In the genomic region with DNA sequence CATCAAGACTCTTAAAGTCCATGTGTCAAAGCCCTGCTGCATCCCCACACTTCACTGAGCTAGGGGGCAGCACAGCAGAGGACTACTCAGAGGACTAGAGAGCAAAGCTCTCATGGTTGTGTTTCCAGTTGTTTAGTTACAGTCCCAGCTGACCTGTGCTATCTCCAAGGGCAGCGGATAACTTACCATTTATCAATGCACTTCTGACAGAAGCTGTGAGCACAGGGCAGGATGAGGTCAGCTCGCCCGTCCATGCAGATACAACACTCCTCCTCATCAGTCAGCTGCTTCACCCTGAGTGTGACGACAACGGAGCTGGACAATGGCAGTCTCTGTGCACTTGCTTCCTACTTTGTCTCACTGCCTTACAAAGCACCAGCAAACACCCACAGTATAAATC, we compare ENCODE assay signal across 10 mouse cellular contexts. TPM values are rescaled to one million over a fixed set of nuclear protein-coding genes. Genes with fewer than 3 reads are reported as not detected.
A peak's percentile ranks its signal among the peaks of the same experiment; 100 is the strongest.
DNase-seq lines count a peak whose midpoint lies in the region; ATAC-seq lines count a peak whose summit lies in the region.
"Had no signal": no experiment of that assay in that cellular context is flagged by ENCODE, and none has a peak within 500 bp of the region (broad histone marks: within the 10 kb centered on the region; RNA-seq: fewer than 3 reads in every experiment).

No protein-coding gene starts in this region.

- H3K4me3 ChIP-seq in limb, embryonic 12.5 days (replicated peaks), result no peak overlapping the region
- H3K4me3 ChIP-seq in limb, embryonic 10.5 days, result no peak overlapping the region
- H3K4me3 ChIP-seq in embryonic facial prominence, embryonic 14.5 days (ENCODE audit: low read depth, low read length), result no peak overlapping the region
- H3K4me3 ChIP-seq: liver, embryonic 13.5 days had no signal

- H3K9me3 ChIP-seq in limb, embryonic 12.5 days, result no peaks in the 10 kb centered on the region
- no peaks in the 10 kb centered on the region for H3K9me3 ChIP-seq in limb, embryonic 10.5 days (replicated peaks)
- no peaks in the 10 kb centered on the region for H3K9me3 ChIP-seq in embryonic facial prominence, embryonic 14.5 days (ENCODE audit: control insufficient read depth, low read length)
- H3K9me3 ChIP-seq: liver, embryonic 13.5 days had no signal

- H3K4me2 ChIP-seq in limb, embryonic 12.5 days, result no peak overlapping the region
- H3K4me2 ChIP-seq in embryonic facial prominence, embryonic 14.5 days (ENCODE audit: low read depth, low read length), result no peak overlapping the region
- H3K4me2 ChIP-seq: liver, embryonic 13.5 days had no signal

- H3K4me1 ChIP-seq in limb, embryonic 12.5 days (replicated peaks), result peaks cover 8% of the 10 kb centered on the region
- H3K4me1 ChIP-seq in limb, embryonic 10.5 days, result no peaks in the 10 kb centered on the region
- H3K4me1 ChIP-seq in embryonic facial prominence, embryonic 14.5 days (ENCODE audit: control insufficient read depth, insufficient read depth, low read length), result peaks cover 13% of the 10 kb centered on the region

- H3K27me3 ChIP-seq in limb, embryonic 12.5 days, result no peaks in the 10 kb centered on the region
- no peaks in the 10 kb centered on the region for H3K27me3 ChIP-seq in limb, embryonic 10.5 days (ENCODE audit: low read depth, poor library complexity, severe bottlenecking)
- no peaks in the 10 kb centered on the region for H3K27me3 ChIP-seq in embryonic facial prominence, embryonic 14.5 days (replicated peaks; ENCODE audit: control insufficient read depth, insufficient read depth, low read length)
- H3K27me3 ChIP-seq: liver, embryonic 13.5 days had no signal

- no peak for DNase-seq in frontal cortex, postnatal 36 days (ENCODE audit: low spot score in 2 of 2)
- DNase-seq in limb, embryonic 10.5 days (ENCODE audit: low spot score), result no peak
- no peak for DNase-seq in embryonic facial prominence, embryonic 14.5 days (ENCODE audit: low spot score)
- peak; percentile 49 for DNase-seq in mesoderm, embryonic 11.5 days (ENCODE audit: low read depth, low spot score)
- no peak for DNase-seq in spleen, postnatal 10 days (ENCODE audit: low spot score in 2 of 2)
- DNase-seq: liver, embryonic 13.5 days had no signal

- H3K36me3 ChIP-seq in limb, embryonic 12.5 days, result peaks cover 26% of the 10 kb centered on the region
- H3K36me3 ChIP-seq in limb, embryonic 10.5 days, result peaks cover 32% of the 10 kb centered on the region
- H3K36me3 ChIP-seq in embryonic facial prominence, embryonic 14.5 days (ENCODE audit: control insufficient read depth, insufficient read depth, low read length), result peaks cover 20% of the 10 kb centered on the region; the same call in 1 of the 2 replicates

- ATAC-seq in frontal cortex, adult (ENCODE audit: low TSS enrichment), result peak; percentile 82
- ATAC-seq in limb, embryonic 12.5 days (ENCODE audit: insufficient number of reproducible peaks, insufficient read depth, low FRiP score, low TSS enrichment, low read depth), result no peak
- ATAC-seq in embryonic facial prominence, embryonic 14.5 days (ENCODE audit: low read depth), result 0 out of 2 replicates have a peak, but pooled peaks have one; percentile 8
- ATAC-seq in cerebellum, adult (ENCODE audit: insufficient number of reproducible peaks, low FRiP score, low TSS enrichment), result no peak
- ATAC-seq: activated CD4-positive, CD25-positive, alpha-beta regulatory T cell, adult 4 months had no signal

- no peak overlapping the region for H3K9ac ChIP-seq in limb, embryonic 12.5 days (replicated peaks)
- no peak overlapping the region for H3K9ac ChIP-seq in embryonic facial prominence, embryonic 14.5 days (ENCODE audit: low read depth, low read length)
- H3K9ac ChIP-seq: liver, embryonic 13.5 days had no signal

- peak overlapping the region; percentile 23; the same call in 1 of the 2 replicates for H3K27ac ChIP-seq in limb, embryonic 12.5 days
- no peak overlapping the region for H3K27ac ChIP-seq in limb, embryonic 10.5 days
- peak overlapping the region; percentile 42; the same call in 1 of the 2 replicates for H3K27ac ChIP-seq in embryonic facial prominence, embryonic 14.5 days (replicated peaks; ENCODE audit: low read depth, low read length)

- 71% methylated on average over 5 of the region's 5 CpGs for WGBS in limb, embryonic 12.5 days
- WGBS in limb, embryonic 10.5 days, result 56% methylated on average over 5 of the region's 5 CpGs
- WGBS in embryonic facial prominence, embryonic 14.5 days, result 52% methylated on average over 5 of the region's 5 CpGs

RNA-seq across cellular contexts. Expression of gene Rnf141, which starts 23.2 kb away (rescaled TPM):
- 17.6 and 20.5 TPM in 2 replicates for polyA plus RNA-seq in limb, embryonic 12.5 days (2016; fragmentation: Nextera tagmentation; extraction: Ambion mirVana)
- polyA plus RNA-seq in limb, embryonic 10.5 days (2016; fragmentation: Nextera tagmentation; extraction: Ambion mirVana), result 16.8 and 18.3 TPM in 2 replicates
- 30.1 and 30.2 TPM in 2 replicates for polyA plus RNA-seq in embryonic facial prominence, embryonic 14.5 days (2014; fragmentation: Nextera tagmentation; extraction: Ambion mirVana)

RNA-seq across cellular contexts. Expression of gene Lyve1, which starts 42.0 kb away (rescaled TPM):
- polyA plus RNA-seq in limb, embryonic 12.5 days (2016; fragmentation: Nextera tagmentation; extraction: Ambion mirVana), result 0.14 and 1.1 TPM in 2 replicates
- 0.18 and 0.30 TPM in 2 replicates for polyA plus RNA-seq in limb, embryonic 10.5 days (2016; fragmentation: Nextera tagmentation; extraction: Ambion mirVana)
- polyA plus RNA-seq in embryonic facial prominence, embryonic 14.5 days (2014; fragmentation: Nextera tagmentation; extraction: Ambion mirVana), result 19.5 and 20.1 TPM in 2 replicates
- polyA plus RNA-seq: activated CD4-positive, CD25-positive, alpha-beta regulatory T cell, adult 4 months had no signal

RNA-seq across cellular contexts. Expression of gene Ampd3, which starts 53.1 kb away (rescaled TPM):
- polyA plus RNA-seq in limb, embryonic 12.5 days (2016; fragmentation: Nextera tagmentation; extraction: Ambion mirVana), result 1.4 and 2.4 TPM in 2 replicates
- 1.0 and 1.9 TPM in 2 replicates for polyA plus RNA-seq in limb, embryonic 10.5 days (2016; fragmentation: Nextera tagmentation; extraction: Ambion mirVana)
- 7.0 and 7.8 TPM in 2 replicates for polyA plus RNA-seq in embryonic facial prominence, embryonic 14.5 days (2014; fragmentation: Nextera tagmentation; extraction: Ambion mirVana)

Comparison
In these comparisons a context has a peak if more than half of its experiments do, and no peak if none do; other contexts are left out.
1. ATAC-seq: peak in frontal cortex, adult (single experiment) and embryonic facial prominence, embryonic 14.5 days (single experiment); none in limb, embryonic 12.5 days (single experiment) and cerebellum, adult (single experiment).